Mouse (Mus musculus): ENCODE data around the gene Efcab9.

DNA sequence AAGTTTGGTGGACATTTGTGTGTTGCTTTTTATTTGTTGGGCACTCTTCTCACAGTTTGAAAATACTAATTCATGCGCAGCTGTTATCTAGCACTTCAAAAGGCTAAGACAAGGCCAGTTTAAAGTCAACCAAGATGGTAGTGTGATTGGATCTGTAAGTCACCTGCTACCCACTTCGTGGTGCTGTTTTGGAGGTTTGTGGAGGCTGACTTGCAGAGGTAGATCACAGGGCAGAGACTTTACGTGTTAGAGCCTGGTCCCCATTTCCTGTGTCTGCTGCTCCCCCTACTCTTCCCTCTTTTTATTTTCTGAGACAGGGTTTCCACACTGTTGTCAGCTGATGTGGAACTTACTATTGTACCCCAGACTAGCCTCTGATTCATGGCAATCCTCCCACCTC lies 57.2 kb downstream of the Efcab9 start:
- TF ChIP-seq CTCF (IDR thresholded peaks at IDR 0.05; ENCODE audit: control insufficient read depth, insufficient read depth, low read length) (no peak), POLR2A (IDR thresholded peaks at IDR 0.05; ENCODE audit: borderline replicate concordance, control insufficient read depth, low read depth, low read length) (no peak)
